Mouse (Mus musculus): ENCODE results near the gene Clec2d.
"Not testable (repeated sequence)": the region's sequence is repeated elsewhere in the genome, so short reads cannot be mapped to it uniquely, and the experiment has no call there.

Gene Clec2d

GRCm38 (mm10) chr6:129180403-129181169, at the start of gene Clec2d:
TSS of gene Clec2d (plus strand) at chr6:129180615.
- DNase-seq (ENCODE audit: low spot score), result peak; percentile 73

GRCm38 (mm10) chr6:129132604-129133341, 47.6 kb upstream of the Clec2d start:
- DNase-seq (ENCODE audit: low spot score), result no peak

GRCm38 (mm10) chr6:129146812-129147211, 33.6 kb upstream of the Clec2d start:
- DNase-seq (ENCODE audit: low spot score), result no peak

DNA sequence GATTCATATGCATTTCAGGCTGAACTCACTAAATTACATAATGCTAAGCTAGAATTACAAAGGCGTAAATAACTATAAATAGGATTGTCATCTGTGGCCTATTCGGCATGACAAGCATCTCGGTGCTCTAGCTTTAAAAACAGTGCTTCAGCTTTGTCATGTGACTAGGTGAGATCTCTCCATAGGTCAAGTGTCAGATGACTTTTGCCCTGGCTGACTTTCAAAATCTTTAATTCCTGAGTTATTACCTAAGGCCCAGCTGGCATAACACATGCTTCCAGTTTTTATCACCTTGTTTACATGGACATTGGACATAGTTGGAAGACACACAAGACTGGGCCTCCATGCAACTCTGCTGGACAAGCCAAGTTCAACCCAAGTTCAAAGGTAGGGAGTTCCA, 20.3 kb upstream of the Clec2d start:
- no peak for DNase-seq (ENCODE audit: low spot score)

GRCm38 (mm10) chr6:129161136-129161535, 19.3 kb upstream of the Clec2d start:
- DNase-seq (ENCODE audit: low spot score), result no peak

- DNase-seq (ENCODE audit: low spot score), result no peak
Observed at GRCm38 (mm10) chr6:129161951-129162350, 18.5 kb upstream of the Clec2d start.

DNA sequence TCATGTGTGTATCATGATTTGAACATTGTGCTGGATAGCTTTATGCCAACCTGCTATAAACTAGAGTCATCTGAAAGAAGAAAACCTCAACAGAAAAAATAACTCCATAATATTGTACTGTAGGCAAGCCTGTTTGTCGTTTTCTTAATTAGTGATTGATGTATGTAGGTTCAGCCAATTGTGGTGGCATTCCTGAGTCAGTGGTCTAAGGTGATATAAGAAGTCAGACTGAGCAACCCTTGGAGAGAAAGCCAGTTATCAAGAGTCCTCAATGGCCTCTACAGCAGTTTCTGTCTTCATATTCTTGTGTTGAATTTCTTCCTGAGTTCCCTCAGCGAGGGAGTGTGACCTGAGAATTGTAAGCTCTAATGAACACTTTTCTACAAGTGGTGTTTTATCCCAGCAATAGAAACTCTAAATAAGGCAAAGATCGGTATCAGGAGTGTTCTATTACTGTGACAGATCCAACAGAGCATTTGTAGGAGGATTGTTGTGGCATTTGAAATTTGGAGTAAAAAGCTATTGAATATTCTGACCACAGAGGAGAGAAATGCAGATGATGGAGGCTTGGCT, 17.7 kb upstream of the Clec2d start:
- no peak for DNase-seq (ENCODE audit: low spot score)

DNA sequence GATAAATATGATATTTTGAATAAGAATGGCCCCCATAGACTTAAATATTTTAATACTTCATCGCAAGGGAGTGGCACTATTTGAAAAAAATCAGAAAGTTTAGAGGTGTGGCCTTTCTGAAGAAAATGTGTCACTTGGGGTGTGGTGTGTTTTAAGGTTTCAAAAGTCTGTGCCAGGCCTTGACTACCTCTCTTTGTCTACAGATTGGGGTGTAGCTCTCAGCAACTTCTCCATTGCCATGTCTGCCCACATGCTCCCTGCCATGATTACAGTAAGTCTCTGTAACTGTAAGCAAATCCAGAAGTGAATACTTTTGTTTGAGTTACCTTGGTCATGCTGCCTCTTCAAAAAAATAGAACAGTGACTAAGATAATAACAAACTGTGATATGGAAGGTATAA, 16.8 kb upstream of the Clec2d start:
- no peak for DNase-seq (ENCODE audit: low spot score)

GRCm38 (mm10) chr6:129170925-129171324, 9.5 kb upstream of the Clec2d start:
- DNase-seq (ENCODE audit: low spot score), result no peak

DNA sequence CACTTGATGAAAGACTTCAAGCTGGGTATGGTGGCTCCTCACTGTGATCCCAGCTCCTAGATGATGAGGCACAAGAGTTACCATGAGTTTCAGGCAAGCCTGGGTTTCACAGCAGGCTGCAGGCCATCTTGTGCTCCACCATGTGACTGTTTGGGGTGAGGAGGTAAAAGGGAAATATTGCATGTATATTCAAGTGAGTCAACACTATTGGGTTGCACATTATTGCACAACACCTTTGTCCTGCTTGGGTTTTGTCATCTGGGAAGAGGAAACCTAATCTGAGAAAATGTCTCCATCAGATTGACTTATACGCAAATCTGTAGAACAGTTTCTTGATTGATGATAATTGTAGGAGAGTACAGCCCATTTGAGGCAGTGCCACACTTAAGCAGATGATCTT, 8.7 kb upstream of the Clec2d start:
- DNase-seq (ENCODE audit: low spot score), result no peak

DNA sequence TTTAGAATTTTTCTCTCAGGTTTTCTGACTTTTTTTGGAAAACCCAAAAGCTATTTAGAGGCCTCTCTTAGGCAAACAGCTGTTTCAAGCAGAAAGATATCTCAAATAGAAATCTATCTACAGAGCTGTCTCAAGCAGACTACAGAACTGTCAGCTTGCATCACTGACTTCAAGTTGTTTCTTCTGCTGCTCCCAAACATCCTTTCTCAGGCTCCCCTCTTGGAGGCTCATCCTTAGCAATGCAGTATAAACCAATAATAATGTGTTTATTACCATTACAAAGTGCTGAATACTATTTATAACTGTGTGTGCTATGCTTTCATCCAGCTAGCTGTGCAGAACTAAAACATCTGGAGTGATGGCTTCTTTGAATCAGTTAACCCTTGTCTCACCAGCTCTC, 5.6 kb upstream of the Clec2d start:
- no peak for DNase-seq (ENCODE audit: low spot score)

DNA sequence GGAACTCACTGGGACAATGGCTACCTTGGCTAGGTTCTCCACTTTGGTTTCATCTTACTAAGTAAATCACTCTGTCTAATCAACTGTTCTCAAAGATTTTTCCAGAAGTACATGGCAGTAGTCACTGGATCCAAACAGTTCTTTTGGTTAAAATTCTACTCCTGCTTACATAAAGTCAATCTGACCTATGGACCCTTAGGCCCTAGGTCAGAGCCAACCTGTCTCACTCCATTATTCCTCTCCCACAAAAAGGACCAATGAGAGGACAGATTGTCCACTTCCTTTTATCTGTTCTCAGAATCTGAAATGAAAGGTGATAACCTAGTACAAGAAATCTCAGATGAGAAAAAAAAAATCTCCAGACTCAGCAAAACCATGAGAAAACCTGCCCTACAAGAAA, 4.8 kb upstream of the Clec2d start:
- no peak for DNase-seq (ENCODE audit: low spot score)

DNA sequence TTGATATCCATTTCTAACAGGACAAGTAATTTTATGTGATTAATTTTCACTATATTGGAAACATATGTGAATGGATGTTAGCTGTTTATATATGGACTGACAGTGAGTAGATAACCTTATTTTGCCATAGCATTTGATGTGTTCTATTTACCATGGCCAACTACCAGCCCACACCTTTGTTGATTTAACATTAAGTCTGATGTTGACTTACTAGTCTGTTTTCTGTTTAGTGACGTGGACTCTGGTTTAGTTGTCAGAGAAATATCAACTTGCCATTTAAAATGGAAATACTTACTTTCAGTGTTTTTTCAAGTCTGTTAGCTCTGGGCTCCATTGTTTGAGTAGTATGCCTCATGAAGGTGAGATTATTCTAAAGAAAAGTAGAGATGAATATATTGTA, 3.8 kb upstream of the Clec2d start:
- DNase-seq (ENCODE audit: low spot score), result no peak

GRCm38 (mm10) chr6:129179281-129179680, 1.1 kb upstream of the Clec2d start:
- DNase-seq (ENCODE audit: low spot score), result no peak

DNA sequence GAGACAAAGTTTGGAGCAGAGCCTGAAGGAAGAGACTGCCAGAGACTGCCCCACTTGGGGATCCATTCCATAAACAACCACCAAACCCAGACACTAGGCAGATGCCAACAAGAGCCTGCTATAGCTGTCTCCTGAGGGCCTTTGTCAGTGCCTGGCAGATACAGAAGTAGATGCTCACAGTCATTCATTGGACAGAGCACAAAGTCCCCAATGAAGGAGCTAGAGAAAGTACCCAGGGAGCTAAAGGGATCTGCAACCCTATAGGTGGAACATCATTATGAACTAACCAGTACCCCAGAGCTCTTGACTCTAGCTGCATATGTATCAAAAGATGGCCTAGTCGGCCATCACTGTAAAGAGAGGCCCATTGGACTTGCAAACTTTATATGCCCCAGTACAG, 584 bp upstream of the Clec2d start:
- DNase-seq (ENCODE audit: low spot score), result not testable (repeated sequence)

- DNase-seq (ENCODE audit: low spot score), result no peak
Observed at GRCm38 (mm10) chr6:129181249-129181648, 834 bp downstream of the Clec2d start.

- no peak for DNase-seq (ENCODE audit: low spot score)
Observed at GRCm38 (mm10) chr6:129181683-129182082, 1.3 kb downstream of the Clec2d start.

- no peak for DNase-seq (ENCODE audit: low spot score)
Observed at GRCm38 (mm10) chr6:129182518-129182917, 2.1 kb downstream of the Clec2d start.

DNA sequence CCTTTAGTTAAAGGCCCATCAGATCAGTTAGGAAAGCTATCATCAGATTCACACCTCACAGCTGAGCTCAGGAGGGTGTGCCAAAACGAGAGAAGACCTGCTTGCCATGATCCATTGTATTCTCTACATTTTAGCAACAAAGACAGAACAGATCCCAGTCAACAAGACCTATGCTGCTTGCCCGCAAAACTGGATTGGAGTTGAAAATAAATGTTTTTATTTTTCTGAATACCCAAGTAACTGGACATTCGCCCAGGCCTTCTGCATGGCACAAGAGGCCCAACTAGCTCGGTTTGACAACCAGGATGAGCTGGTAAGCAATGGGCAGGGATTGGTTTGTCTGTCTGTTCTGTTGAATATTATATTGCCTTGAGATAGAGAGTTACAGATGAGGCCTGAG, 3.6 kb downstream of the Clec2d start:
- DNase-seq (ENCODE audit: low spot score), result not testable (repeated sequence)

- DNase-seq (ENCODE audit: low spot score), result no peak
Observed at GRCm38 (mm10) chr6:129184788-129185187, 4.4 kb downstream of the Clec2d start.

- DNase-seq (ENCODE audit: low spot score), result no peak
Observed at GRCm38 (mm10) chr6:129186022-129186421, 5.6 kb downstream of the Clec2d start.

DNA sequence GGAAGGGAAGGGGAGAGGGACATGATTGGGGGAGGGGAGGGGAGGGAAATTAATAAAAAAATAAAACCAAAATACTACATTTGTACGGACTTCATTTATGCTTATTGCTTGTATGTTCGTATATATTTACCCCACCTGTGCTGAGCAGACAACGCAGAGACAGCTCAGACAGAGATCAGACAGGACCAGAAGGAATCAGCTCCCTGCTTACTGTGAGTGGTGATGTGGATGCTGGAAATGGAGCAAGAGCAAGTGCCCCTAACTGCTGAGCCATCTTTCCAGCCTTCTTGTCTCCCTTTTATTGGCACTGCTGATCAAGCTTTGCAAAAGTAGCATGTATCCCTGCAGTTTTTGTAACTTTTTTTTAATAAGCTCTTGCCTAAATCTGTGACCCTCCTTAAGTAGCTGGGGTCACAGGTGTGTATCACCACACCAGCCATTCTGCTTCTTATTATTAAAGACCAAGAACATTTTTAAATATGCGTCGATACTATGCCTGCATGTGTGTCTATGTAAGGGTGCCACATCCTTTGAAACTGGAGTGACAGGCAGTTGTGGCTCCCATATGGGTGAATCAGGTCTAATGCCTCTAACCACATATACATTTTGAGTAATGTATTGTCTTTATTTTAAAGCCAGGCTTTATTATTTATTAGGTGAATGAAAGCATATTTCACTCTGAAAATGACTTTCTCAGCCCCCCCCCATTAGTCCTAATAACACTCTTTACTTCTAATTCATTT, 6.2 kb downstream of the Clec2d start:
- no peak for DNase-seq (ENCODE audit: low spot score)

All from ovary, postnatal 36 days (tissue).